Mouse (Mus musculus): Measurements from ENCODE around the gene Tpi1. TPM values are rescaled to one million over a fixed set of nuclear protein-coding genes. Genes with fewer than 3 reads are reported as not detected.
"Not testable (repeated sequence)": the region's sequence is repeated elsewhere in the genome, so short reads cannot be mapped to it uniquely, and the experiment has no call there.

Gene Tpi1
- total RNA-seq, 4 experiments from 2014 or later, result 448 to 531 (median 475) TPM

- DNase-seq, result peak; percentile 78
Observed at GRCm38 (mm10) chr6:124809052-124809774, 4.9 kb downstream of the Tpi1 start.

DNA sequence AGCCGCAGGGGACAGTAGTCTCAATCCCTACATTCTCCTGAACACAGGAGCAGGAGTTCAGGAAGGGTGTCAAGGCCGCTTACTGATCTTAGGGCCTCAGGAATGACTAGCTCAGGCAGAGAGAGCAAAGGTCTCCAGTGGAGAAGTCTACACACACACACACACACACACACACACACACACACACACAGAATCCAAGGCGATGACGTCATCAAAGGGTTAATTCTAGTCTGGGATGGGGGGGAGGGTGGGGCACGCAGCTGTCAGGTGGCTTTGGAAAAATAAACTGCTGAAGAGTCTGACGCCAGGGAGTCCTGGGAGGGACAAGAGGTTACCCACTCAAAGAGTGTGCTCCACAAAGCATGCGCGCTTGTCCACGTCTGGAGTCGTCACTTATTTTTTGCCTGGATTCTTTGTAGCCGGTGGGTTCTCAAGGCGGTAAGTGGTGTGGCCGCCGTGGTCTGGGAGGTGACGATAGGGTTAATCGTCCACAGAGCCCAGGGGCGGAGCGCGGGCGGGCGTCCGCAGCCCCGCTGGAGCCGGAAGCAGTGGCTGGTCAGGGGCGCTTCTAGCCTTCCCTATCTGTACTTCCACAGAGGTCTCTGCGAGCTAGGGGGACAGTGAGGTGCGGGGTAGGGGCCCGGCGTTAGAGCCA is 5.6 kb downstream of the Tpi1 start, which contains the start of gene Spsb2:
Gene Spsb2, plus strand, starts transcription at position 304 of the 655 bp plus-strand sequence.
- DNase-seq, result peak; percentile 71

DNA sequence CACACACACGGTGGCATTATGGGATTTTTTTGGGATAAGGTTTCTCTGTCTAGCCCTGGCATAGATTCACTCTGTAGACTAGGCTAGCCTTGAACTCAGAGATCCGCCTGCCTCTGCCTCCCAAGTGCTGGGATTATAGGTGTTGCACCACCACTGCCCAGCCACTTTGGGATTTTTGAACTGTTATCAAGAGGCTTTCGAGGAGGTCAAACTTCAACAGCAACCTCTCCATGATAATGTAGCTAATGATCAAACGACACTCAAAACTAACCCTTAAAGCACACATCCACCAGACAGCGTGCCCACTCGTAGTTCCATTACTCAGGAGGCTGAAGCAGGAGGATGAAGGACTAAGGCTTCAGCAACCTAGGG is 6.1 kb downstream of the Tpi1 start:
- DNase-seq, result no peak

GRCm38 (mm10) chr6:124807366-124807765 is 6.7 kb downstream of the Tpi1 start:
- DNase-seq, result no peak

DNA sequence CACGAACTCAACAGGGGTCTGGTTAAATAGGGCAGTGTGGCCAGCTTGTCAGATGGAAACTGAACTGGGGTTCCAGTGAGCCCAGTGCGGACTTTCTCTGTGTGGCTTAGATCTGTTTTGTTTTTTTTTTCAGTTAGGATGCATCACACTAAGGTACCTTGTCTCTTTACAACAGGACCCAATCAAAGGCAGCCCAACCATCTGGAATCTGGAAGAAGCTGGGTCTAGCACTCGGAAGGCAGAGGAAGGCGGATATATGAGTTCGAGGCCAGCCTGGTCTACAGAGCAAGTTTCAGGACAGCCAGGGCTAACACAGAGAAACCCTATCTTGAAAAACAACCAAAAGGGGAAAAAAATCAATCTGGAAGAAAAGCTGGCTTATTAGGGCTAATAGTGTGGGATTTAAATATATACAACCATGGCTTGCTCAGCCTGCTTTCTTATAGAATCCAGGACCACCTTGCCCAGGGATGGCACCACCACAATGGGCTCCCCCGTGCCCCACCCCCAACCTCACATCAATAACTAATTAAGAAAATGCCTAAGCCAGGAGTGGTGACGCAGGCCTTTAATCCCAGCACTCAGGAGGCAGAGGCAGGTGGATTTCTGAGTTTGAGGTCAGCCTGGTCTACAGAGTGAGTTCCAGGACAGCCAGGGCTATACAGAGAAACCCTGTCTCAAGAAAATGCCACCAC is 7.5 kb downstream of the Tpi1 start:
- DNase-seq, result no peak

- DNase-seq, result peak; percentile 96
Observed at GRCm38 (mm10) chr6:124805341-124806321, 8.5 kb downstream of the Tpi1 start.

DNA sequence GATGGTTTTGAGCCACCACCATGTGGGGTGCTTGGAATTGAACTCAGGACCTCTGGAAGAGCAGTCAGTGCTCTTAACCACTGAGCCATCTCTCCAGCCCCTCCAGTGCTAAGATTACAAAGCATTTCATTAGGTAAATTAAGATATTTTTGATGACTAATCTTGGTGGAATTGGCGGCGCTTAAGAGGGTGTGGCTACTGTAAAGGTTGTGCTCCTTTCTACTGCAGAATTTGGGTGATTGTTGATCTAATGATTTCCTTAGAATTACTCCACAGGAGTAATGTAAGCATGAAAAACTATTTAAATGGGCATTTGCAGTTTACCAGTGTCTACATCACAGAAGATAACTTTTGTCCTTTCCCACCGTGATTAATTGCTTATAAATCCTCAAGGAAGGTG is 9.8 kb downstream of the Tpi1 start:
- DNase-seq, result no peak

- DNase-seq, result not testable (repeated sequence)
Observed at GRCm38 (mm10) chr6:124803691-124804090, 10.4 kb downstream of the Tpi1 start.

GRCm38 (mm10) chr6:124803061-124803460 is 11.0 kb downstream of the Tpi1 start:
- no peak for DNase-seq

GRCm38 (mm10) chr6:124802400-124802799 is 11.7 kb downstream of the Tpi1 start:
- DNase-seq, result not testable (repeated sequence)

DNA sequence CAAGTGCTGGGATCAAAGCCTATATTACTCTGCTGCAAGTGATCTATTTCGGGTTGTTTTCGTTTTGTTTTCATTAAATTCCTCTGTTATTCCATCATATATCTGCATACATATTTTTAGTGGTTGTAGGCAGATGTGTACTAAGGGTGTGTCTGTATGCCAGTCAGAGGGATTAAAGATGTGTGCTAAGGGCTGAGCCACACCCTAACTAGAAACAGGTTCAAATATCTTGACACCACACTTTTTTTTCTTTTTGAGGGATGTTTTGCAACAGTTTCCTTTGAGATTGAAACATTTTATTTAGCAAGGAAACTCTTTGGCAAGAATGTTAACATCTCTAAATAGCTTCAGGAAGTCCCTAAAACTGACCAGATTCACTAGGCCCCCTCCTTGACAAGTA is 17.9 kb downstream of the Tpi1 start:
- no peak for DNase-seq

DNA sequence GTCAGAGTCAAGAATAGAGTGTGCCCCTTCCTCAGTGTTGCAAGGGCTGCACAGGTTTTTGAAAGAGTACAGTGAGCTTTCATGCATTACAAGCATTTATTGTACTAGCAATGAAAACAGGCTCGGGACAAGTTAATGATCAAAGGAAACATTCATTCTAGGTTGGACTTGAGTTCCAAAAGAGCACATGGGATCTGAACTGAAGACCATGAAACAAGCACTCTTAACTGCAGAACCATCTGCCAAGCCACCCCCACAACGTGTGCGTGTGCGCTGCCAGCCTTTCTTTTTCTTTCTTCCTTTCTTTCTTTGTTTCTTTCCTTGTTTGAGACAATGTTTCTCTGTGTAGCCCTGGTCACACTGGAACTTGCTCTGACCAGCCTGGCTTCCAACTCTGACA is 18.3 kb downstream of the Tpi1 start:
- no peak for DNase-seq

- no peak for DNase-seq
Observed at GRCm38 (mm10) chr6:124791911-124792310, 22.2 kb downstream of the Tpi1 start.

DNA sequence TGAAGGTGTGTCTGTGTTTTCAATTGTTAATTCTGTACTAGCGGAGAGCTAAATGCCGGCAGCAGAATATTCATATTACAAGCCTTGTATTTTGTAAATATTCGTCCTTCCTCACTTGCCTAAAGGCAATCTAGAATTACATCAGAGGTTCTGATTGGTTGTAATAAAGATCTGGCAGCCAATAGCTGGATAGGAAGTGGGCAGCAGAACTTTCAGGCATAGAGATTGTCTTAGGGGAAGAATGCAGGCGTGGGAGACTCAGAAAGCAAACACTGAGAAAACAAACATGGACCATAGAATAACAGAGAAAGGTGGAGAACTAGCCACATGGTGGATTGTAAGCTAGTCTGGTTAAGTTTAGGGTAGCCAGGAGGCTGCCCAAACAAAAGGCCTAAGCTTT is 24.0 kb downstream of the Tpi1 start:
- DNase-seq, result no peak

GRCm38 (mm10) chr6:124789519-124789918 is 24.6 kb downstream of the Tpi1 start:
- DNase-seq, result no peak

DNA sequence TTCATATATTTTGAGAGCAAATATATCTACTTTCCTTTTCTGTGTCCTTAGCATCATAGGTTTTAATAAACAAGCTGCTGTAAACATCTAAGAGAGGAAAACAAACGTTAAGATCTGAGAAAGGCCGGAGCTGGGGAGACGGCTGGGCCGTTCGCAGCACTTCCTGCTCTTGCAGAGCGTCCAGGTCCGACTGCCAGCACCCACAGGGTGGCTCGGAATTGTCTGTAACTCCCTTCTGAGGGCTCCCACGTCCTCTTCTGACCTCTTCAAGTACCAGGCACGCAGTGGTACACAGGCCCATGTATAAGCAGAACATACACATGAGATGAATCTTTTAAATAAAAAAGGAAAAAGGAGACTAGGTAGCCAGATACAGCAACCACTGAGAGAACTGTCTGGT is 26.4 kb downstream of the Tpi1 start:
- DNase-seq, result no peak

- no peak for DNase-seq
Observed at GRCm38 (mm10) chr6:124786756-124787420, 27.2 kb downstream of the Tpi1 start.

GRCm38 (mm10) chr6:124782436-124782835 is 31.7 kb downstream of the Tpi1 start:
- DNase-seq, result no peak

GRCm38 (mm10) chr6:124780917-124781316 is 33.2 kb downstream of the Tpi1 start:
- DNase-seq, result no peak

- DNase-seq, result no peak
Observed at GRCm38 (mm10) chr6:124779984-124780416, 34.1 kb downstream of the Tpi1 start.

GRCm38 (mm10) chr6:124779222-124779983 is 34.7 kb downstream of the Tpi1 start, which contains the start of gene Lrrc23:
Lrrc23 (minus strand) TSS chr6:124779727.
- no peak for DNase-seq
